Mouse (Mus musculus): ENCODE data around the gene Fgd2.
A peak's percentile ranks its signal among the peaks of the same experiment; 100 is the strongest.

Gene Fgd2

GRCm38 (mm10) chr17:29397480-29398433 is 37.0 kb downstream of the Fgd2 start:
- DNase-seq (ENCODE audit: low read depth, low spot score) = peak; percentile 90

GRCm38 (mm10) chr17:29398434-29399026 is 37.8 kb downstream of the Fgd2 start:
- no peak for DNase-seq (ENCODE audit: low read depth, low spot score)

- peak; percentile 45 for DNase-seq (ENCODE audit: low read depth, low spot score)
These were observed 38.7 kb downstream of the Fgd2 start for GRCm38 (mm10) chr17:29399241-29399910.

GRCm38 (mm10) chr17:29400044-29400443 is 39.3 kb downstream of the Fgd2 start:
- no peak for DNase-seq (ENCODE audit: low read depth, low spot score)

- no peak for DNase-seq (ENCODE audit: low read depth, low spot score)
These were observed 41.1 kb downstream of the Fgd2 start for GRCm38 (mm10) chr17:29401741-29402268.

- no peak for DNase-seq (ENCODE audit: low read depth, low spot score)
These were observed 42.5 kb downstream of the Fgd2 start for GRCm38 (mm10) chr17:29403179-29403578.

- no peak for DNase-seq (ENCODE audit: low read depth, low spot score)
These were observed 44.8 kb downstream of the Fgd2 start for GRCm38 (mm10) chr17:29405501-29405900.

GRCm38 (mm10) chr17:29406077-29406476 is 45.4 kb downstream of the Fgd2 start:
- peak; percentile 21 for DNase-seq (ENCODE audit: low read depth, low spot score)

GRCm38 (mm10) chr17:29407405-29407804 is 46.7 kb downstream of the Fgd2 start:
- DNase-seq (ENCODE audit: low read depth, low spot score) = no peak

- no peak for DNase-seq (ENCODE audit: low read depth, low spot score)
These were observed 47.6 kb downstream of the Fgd2 start for GRCm38 (mm10) chr17:29408364-29408763.

- DNase-seq (ENCODE audit: low read depth, low spot score) = no peak
These were observed 49.2 kb downstream of the Fgd2 start for GRCm38 (mm10) chr17:29409800-29410343.

- no peak for DNase-seq (ENCODE audit: low read depth, low spot score)
These were observed 51.2 kb downstream of the Fgd2 start for GRCm38 (mm10) chr17:29411821-29412425.

- DNase-seq (ENCODE audit: low read depth, low spot score) = no peak
These were observed 53.9 kb downstream of the Fgd2 start for GRCm38 (mm10) chr17:29414566-29414965.

- DNase-seq (ENCODE audit: low read depth, low spot score) = peak; percentile 89
These were observed 55.3 kb downstream of the Fgd2 start for GRCm38 (mm10) chr17:29415761-29416662.

- DNase-seq (ENCODE audit: low read depth, low spot score) = no peak
These were observed 56.0 kb downstream of the Fgd2 start for GRCm38 (mm10) chr17:29416757-29417156.

- DNase-seq (ENCODE audit: low read depth, low spot score) = no peak
These were observed 58.2 kb downstream of the Fgd2 start for GRCm38 (mm10) chr17:29418758-29419380.

- no peak for DNase-seq (ENCODE audit: low read depth, low spot score)
These were observed 59.4 kb downstream of the Fgd2 start for GRCm38 (mm10) chr17:29419976-29420739.

- no peak for DNase-seq (ENCODE audit: low read depth, low spot score)
These were observed 60.6 kb downstream of the Fgd2 start for GRCm38 (mm10) chr17:29421319-29421718.

- no peak for DNase-seq (ENCODE audit: low read depth, low spot score)
These were observed 61.6 kb downstream of the Fgd2 start for GRCm38 (mm10) chr17:29422337-29422736.
